Mouse (Mus musculus) heart, adult 2 months (tissue): ENCODE measurements around the gene Stard3. TPM values are rescaled to one million over a fixed set of nuclear protein-coding genes. Genes with fewer than 3 reads are reported as not detected.

Source experiments
- DNase-seq, 2 experiments: peaks; one replicate each; pipeline ENCODE4 v3.0.0; 2021
- H3K27ac ChIP-seq: fragments of 200-600 bp; 2 replicates; pipeline ENCODE4 v1.8.1; 2022
- H3K27me3 ChIP-seq: fragments of 200-500 bp; 2 replicates; pipeline ENCODE4 v1.6.1; 2012; ENCODE audit warnings: mild to moderate bottlenecking, low read length, inconsistent platforms, mixed read lengths; ENCODE audit not compliant: control insufficient read depth, insufficient read depth
- H3K36me3 ChIP-seq: fragments of 200-500 bp; 2 replicates; pipeline ENCODE4 v1.6.1; 2012; ENCODE audit warnings: low read length, inconsistent platforms; ENCODE audit not compliant: control insufficient read depth, insufficient read depth
- H3K4me1 ChIP-seq: fragments of 200-500 bp; 2 replicates; pipeline ENCODE4 v1.6.1; 2011; ENCODE audit warnings: low read length; ENCODE audit not compliant: control insufficient read depth, insufficient read depth
- H3K4me3 ChIP-seq: fragments of 200-600 bp; 2 replicates; pipeline ENCODE4 v1.8.1; 2022
- H3K79me2 ChIP-seq: fragments of 200-500 bp; replicated peaks from 2 replicates; pipeline ENCODE4 v1.6.1; 2012; ENCODE audit warnings: mild to moderate bottlenecking, inconsistent platforms, low read length, moderate library complexity, mixed read lengths; ENCODE audit not compliant: control insufficient read depth, insufficient read depth
- H3K9ac ChIP-seq: fragments of 200-500 bp; 2 replicates; pipeline ENCODE4 v1.6.1; 2012; ENCODE audit warnings: low read depth, mild to moderate bottlenecking, control low read depth, inconsistent platforms, low read length, mixed read lengths
- CTCF ChIP-seq: fragments of 200-600 bp; IDR thresholded peaks from 2 replicates; pipeline ENCODE4 v1.8.1; 2022; ENCODE audit warnings: antibody characterized with exemption, mild to moderate bottlenecking, moderate library complexity
- EP300 ChIP-seq: fragments of 200-500 bp; IDR thresholded peaks from 2 replicates; pipeline ENCODE4 v1.6.1; 2011; ENCODE audit warnings: low read depth, low read length, control low read depth; ENCODE audit not compliant: insufficient read depth
- POLR2A ChIP-seq: fragments of 200-500 bp; IDR thresholded peaks from 2 replicates; pipeline ENCODE4 v1.6.1; 2011; ENCODE audit warnings: mild to moderate bottlenecking, low read depth, low read length, control low read depth; ENCODE audit not compliant: insufficient read depth
- WGBS: fragments of 180-500 bp; shearing (Covaris S2); methylation state at CpG from one replicate; pipeline ENCODE4 v1.1.7; 2018; 5-methylcytosine and 5-hydroxymethylcytosine counted together
- intact Hi-C: fragments of 180-260 bp; cut with DNase I; formaldehyde crosslinking; loops from one replicate; pipeline ENCODE4 v1.15.1; 2025
- polyA plus RNA-seq: library from polyadenylated mRNA; depleted of rRNA; stranded (reverse); fragments of >200 nt; gene quantifications from 2 replicates; pipeline ENCODE4 v1.2.3, GENCODE M21; 2012
- total RNA-seq, 2 experiments: library from RNA; stranded (reverse); gene quantifications; 2 replicates each; pipeline ENCODE4 v1.2.3; 2021

Gene Stard3
- total and polyA plus RNA-seq, 3 experiments: 19.0 to 58.3 (median 24.3) TPM

GRCm38 (mm10) chr11:98355732-98356299 is 2.4 kb upstream of the Stard3 start:
- peak in 1 of 2 experiments; percentile 40 for DNase-seq
- Histone ChIP-seq H3K27me3 (no peaks in the 10 kb centered on the region), H3K9ac (no peak overlapping the region), H3K27ac (no peak overlapping the region), H3K36me3 (no peaks in the 10 kb centered on the region), H3K4me1 (peaks cover 14% of the 10 kb centered on the region), H3K79me2 (no peaks in the 10 kb centered on the region), H3K4me3 (no peak overlapping the region)
- intact Hi-C loops: loop anchor here (5.0 kb wide), 1 partner anchor 101 kb away; no protein-coding TSS in a partner anchor
- TF ChIP-seq CTCF (peak; percentile 93), POLR2A (no peak)
- 10% methylated on average over 6 of the region's 6 CpGs for WGBS

- TF ChIP-seq EP300 (no peak), CTCF (no peak), POLR2A (no peak)
- no peak for DNase-seq
- 51% methylated on average over 7 of the region's 7 CpGs for WGBS
- peaks cover 14% of the 10 kb centered on the region for H3K4me1 ChIP-seq
- H3K36me3 ChIP-seq: no peaks in the 10 kb centered on the region
- H3K27ac ChIP-seq: peak overlapping the region; percentile 88
- H3K79me2 ChIP-seq: no peaks in the 10 kb centered on the region
- no peak overlapping the region for H3K4me3 ChIP-seq
- no peak overlapping the region for H3K9ac ChIP-seq
- no peaks in the 10 kb centered on the region for H3K27me3 ChIP-seq
- intact Hi-C loops: loop anchor here (5.0 kb wide), 1 partner anchor 100 kb away; no protein-coding TSS in a partner anchor
Measured at GRCm38 (mm10) chr11:98356625-98357394, 1.4 kb upstream of the Stard3 start.

GRCm38 (mm10) chr11:98357396-98358160 is 590 bp upstream of the Stard3 start:
- WGBS: 9% methylated on average over 13 of the region's 13 CpGs

GRCm38 (mm10) chr11:98360866-98361521 is 2.8 kb downstream of the Stard3 start:
- Histone ChIP-seq H3K27me3 (no peaks in the 10 kb centered on the region), H3K79me2 (no peaks in the 10 kb centered on the region), H3K27ac (peak overlapping the region; percentile 64), H3K4me1 (peaks cover 14% of the 10 kb centered on the region), H3K4me3 (no peak overlapping the region), H3K36me3 (no peaks in the 10 kb centered on the region), H3K9ac (no peak overlapping the region)
- TF ChIP-seq POLR2A (0 out of 2 replicates have a peak, but pooled peaks have one; percentile 40), EP300 (no peak), CTCF (no peak)
- WGBS: 33% methylated on average over 9 of the region's 9 CpGs
- peak in 1 of 2 experiments; percentile 37 for DNase-seq
- intact Hi-C loops: no loop called here

More at GRCm38 (mm10) chr11:98357396-98358160, 590 bp upstream of the Stard3 start:
- intact Hi-C loops: loop anchor here (5.0 kb wide), 1 partner anchor 100 kb away; no protein-coding TSS in a partner anchor
- peaks cover 14% of the 10 kb centered on the region for H3K4me1 ChIP-seq
- TF ChIP-seq EP300: no peak
- TF ChIP-seq POLR2A: no peak
- no peak for TF ChIP-seq CTCF
- peak overlapping the region; percentile 70 for H3K9ac ChIP-seq
- H3K4me3 ChIP-seq: peak overlapping the region; percentile 91
- no peaks in the 10 kb centered on the region for H3K36me3 ChIP-seq
- no peaks in the 10 kb centered on the region for H3K79me2 ChIP-seq
- DNase-seq: no peak
- no peaks in the 10 kb centered on the region for H3K27me3 ChIP-seq
- H3K27ac ChIP-seq: peak overlapping the region; percentile 88

- Histone ChIP-seq H3K79me2 (no peaks in the 10 kb centered on the region; the same call in 1 of the 2 replicates), H3K4me1 (peaks cover 9% of the 10 kb centered on the region), H3K36me3 (no peaks in the 10 kb centered on the region), H3K4me3 (no peak overlapping the region), H3K27ac (no peak overlapping the region), H3K27me3 (no peaks in the 10 kb centered on the region), H3K9ac (no peak overlapping the region)
- no peak for TF ChIP-seq CTCF
- no peak for TF ChIP-seq EP300
- no peak for TF ChIP-seq POLR2A
- DNase-seq: no peak
- 82% methylated on average over 5 of the region's 5 CpGs for WGBS
- intact Hi-C loops: no loop called here
Measured at GRCm38 (mm10) chr11:98363817-98364216, 5.6 kb downstream of the Stard3 start.
